Mouse (Mus musculus): ENCODE results near the gene Gab2.

DNA sequence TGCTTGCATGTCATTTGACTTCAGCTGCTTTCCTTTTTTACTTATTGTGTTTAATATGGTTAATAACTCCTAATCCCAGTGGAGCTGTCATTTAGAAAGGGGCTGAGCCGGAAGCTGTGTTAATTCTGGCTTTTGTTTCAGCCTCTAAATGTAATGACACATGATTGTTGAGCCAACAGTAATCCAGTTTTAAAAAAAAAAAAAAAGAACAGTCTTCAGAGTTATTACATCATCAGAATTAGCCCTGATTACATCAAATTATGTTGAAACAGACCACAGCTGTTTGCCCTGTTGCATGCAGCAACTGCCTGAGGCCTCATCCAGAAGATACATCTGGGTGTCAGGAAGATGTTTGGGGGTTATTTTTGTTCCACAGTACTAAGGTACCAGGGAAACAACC is 6.4 kb upstream of the Gab2 start:
- TF ChIP-seq ZNF384 (IDR thresholded peaks at IDR 0.05; ENCODE audit: low read depth, low read length) (no peak), CHD2 (IDR thresholded peaks at IDR 0.05; ENCODE audit: low read depth, low read length) (no peak), MAFK (IDR thresholded peaks at IDR 0.05; ENCODE audit: insufficient read depth, low read depth, low read length) (no peak), ZC3H11A (IDR thresholded peaks at IDR 0.05; ENCODE audit: borderline replicate concordance, low read depth, low read length) (no peak), HCFC1 (IDR thresholded peaks at IDR 0.05; ENCODE audit: borderline replicate concordance, insufficient read depth, low read length) (no peak)

Data from ES-E14 (cell line).